Mouse (Mus musculus) stomach, embryonic 14.5 days (tissue): Measurements from ENCODE around the gene Farp1. TPM values are rescaled to one million over a fixed set of nuclear protein-coding genes. Genes with fewer than 3 reads are reported as not detected.
A peak's percentile ranks its signal among the peaks of the same experiment; 100 is the strongest.

Source experiments
- ATAC-seq: fragments of 200-750 bp; cut with Nextera tagmentation; 2 replicates; pipeline ENCODE4 v1.8.0; 2017; ENCODE audit warnings: low read depth, moderate TSS enrichment; ENCODE audit not compliant: insufficient number of reproducible peaks, insufficient read depth, low FRiP score
- H3K27ac ChIP-seq: fragments of 300-500 bp; sonication (generic); 2 replicates; pipeline ENCODE4 v1.5.1; 2014; ENCODE audit warnings: mild to moderate bottlenecking, low read length, moderate library complexity, mixed read lengths
- H3K27me3 ChIP-seq: fragments of 300-500 bp; sonication (generic); 2 replicates; pipeline ENCODE4 v1.6.1; 2014; ENCODE audit warnings: low read length, control low read depth, mixed read lengths; ENCODE audit not compliant: control insufficient read depth, insufficient read depth
- H3K36me3 ChIP-seq: fragments of 300-500 bp; sonication (generic); 2 replicates; pipeline ENCODE4 v1.6.1; 2014; ENCODE audit warnings: mild to moderate bottlenecking, control low read depth, low read length, moderate library complexity, mixed read lengths; ENCODE audit not compliant: control insufficient read depth, insufficient read depth
- H3K4me1 ChIP-seq: fragments of 300-500 bp; sonication (generic); 2 replicates; pipeline ENCODE4 v1.6.1; 2014; ENCODE audit warnings: low read length, control low read depth, mixed read lengths; ENCODE audit not compliant: control insufficient read depth, insufficient read depth
- H3K4me2 ChIP-seq: fragments of 300-500 bp; sonication (generic); replicated peaks from 2 replicates; pipeline ENCODE4 v1.6.1; 2014; ENCODE audit warnings: low read depth, low read length, control low read depth
- H3K4me3 ChIP-seq: fragments of 300-500 bp; sonication (generic); 2 replicates; pipeline ENCODE4 v1.5.1; 2014; ENCODE audit warnings: low read depth, low read length, control low read depth
- H3K9ac ChIP-seq: fragments of 300-500 bp; sonication (generic); replicated peaks from 2 replicates; pipeline ENCODE4 v1.6.1; 2014; ENCODE audit warnings: low read depth, mild to moderate bottlenecking, control low read depth, low read length, moderate library complexity, mixed read lengths
- H3K9me3 ChIP-seq: fragments of 300-500 bp; sonication (generic); 2 replicates; pipeline ENCODE4 v1.6.1; 2016; ENCODE audit warnings: low read depth, low read length, control low read depth; ENCODE audit not compliant: control insufficient read depth
- WGBS: fragments of 180-500 bp; shearing (Covaris S2); extraction: QIAGEN DNeasy Blood & Tissue Kit; methylation state at CpG from one replicate; pipeline ENCODE4 v1.1.7; 2014; 5-methylcytosine and 5-hydroxymethylcytosine counted together
- polyA plus RNA-seq: library from polyadenylated mRNA; unstranded; fragments of >200 nt; fragmentation: Nextera tagmentation; extraction: Ambion mirVana; gene quantifications from 2 replicates; pipeline ENCODE4 v1.2.1, GENCODE M21; 2014

The Farp1 gene
- polyA plus RNA-seq, 1 experiment from 2014 or later: 22.2 TPM

GRCm38 (mm10) chr14:121172065-121173036 lies 137.4 kb downstream of the Farp1 start:
- peaks cover 4% of the 10 kb centered on the region; the same call in 1 of the 2 replicates for H3K4me1 ChIP-seq
- 53% methylated on average over 19 of the region's 19 CpGs for WGBS
- no peak for ATAC-seq

GRCm38 (mm10) chr14:121175385-121175784 lies 140.4 kb downstream of the Farp1 start:
- WGBS: 63% methylated on average over 9 of the region's 9 CpGs
- no peak overlapping the region for H3K27ac ChIP-seq
- no peaks in the 10 kb centered on the region for H3K36me3 ChIP-seq
- no peaks in the 10 kb centered on the region for H3K27me3 ChIP-seq
- ATAC-seq: no peak
- no peak overlapping the region for H3K4me2 ChIP-seq
- H3K9me3 ChIP-seq: no peaks in the 10 kb centered on the region
- no peak overlapping the region for H3K4me3 ChIP-seq
- H3K9ac ChIP-seq: no peak overlapping the region
- peaks cover 4% of the 10 kb centered on the region; the same call in 1 of the 2 replicates for H3K4me1 ChIP-seq

More at GRCm38 (mm10) chr14:121172065-121173036, 137.4 kb downstream of the Farp1 start:
- no peaks in the 10 kb centered on the region for H3K27me3 ChIP-seq
- no peak overlapping the region for H3K4me3 ChIP-seq
- H3K4me2 ChIP-seq: no peak overlapping the region
- H3K27ac ChIP-seq: no peak overlapping the region; the same call in 1 of the 2 replicates
- H3K9me3 ChIP-seq: no peaks in the 10 kb centered on the region
- no peaks in the 10 kb centered on the region for H3K36me3 ChIP-seq
- no peak overlapping the region for H3K9ac ChIP-seq

- H3K9ac ChIP-seq: no peak overlapping the region
- 57% methylated on average over 4 of the region's 4 CpGs for WGBS
Observed at GRCm38 (mm10) chr14:121175861-121176260, 140.9 kb downstream of the Farp1 start.

GRCm38 (mm10) chr14:121177907-121178306 lies 142.9 kb downstream of the Farp1 start:
- Histone ChIP-seq H3K4me1 (no peaks in the 10 kb centered on the region; the same call in 1 of the 2 replicates), H3K36me3 (no peaks in the 10 kb centered on the region), H3K9me3 (no peaks in the 10 kb centered on the region), H3K27ac (no peak overlapping the region), H3K4me3 (no peak overlapping the region), H3K4me2 (no peak overlapping the region), H3K9ac (no peak overlapping the region), H3K27me3 (no peaks in the 10 kb centered on the region)
- 64% methylated on average over 6 of the region's 6 CpGs for WGBS
- ATAC-seq: 0 out of 2 replicates have a peak, but pooled peaks have one; percentile 4

More at GRCm38 (mm10) chr14:121175861-121176260, 140.9 kb downstream of the Farp1 start:
- ATAC-seq: no peak
- Histone ChIP-seq H3K36me3 (no peaks in the 10 kb centered on the region), H3K4me2 (no peak overlapping the region), H3K4me3 (no peak overlapping the region), H3K27me3 (no peaks in the 10 kb centered on the region), H3K9me3 (no peaks in the 10 kb centered on the region), H3K27ac (no peak overlapping the region), H3K4me1 (peaks cover 4% of the 10 kb centered on the region; the same call in 1 of the 2 replicates)

- no peak for ATAC-seq
- Histone ChIP-seq H3K27ac (no peak overlapping the region), H3K4me3 (no peak overlapping the region), H3K9me3 (no peaks in the 10 kb centered on the region), H3K4me1 (no peaks in the 10 kb centered on the region), H3K9ac (no peak overlapping the region), H3K27me3 (no peaks in the 10 kb centered on the region), H3K36me3 (no peaks in the 10 kb centered on the region), H3K4me2 (no peak overlapping the region)
- 48% methylated on average over 9 of the region's 9 CpGs for WGBS
Observed at GRCm38 (mm10) chr14:121180611-121181010, 145.6 kb downstream of the Farp1 start.

GRCm38 (mm10) chr14:121181798-121182197 lies 146.8 kb downstream of the Farp1 start:
- Histone ChIP-seq H3K27ac (no peak overlapping the region), H3K9me3 (no peaks in the 10 kb centered on the region), H3K4me1 (no peaks in the 10 kb centered on the region), H3K4me3 (no peak overlapping the region), H3K4me2 (no peak overlapping the region), H3K9ac (no peak overlapping the region), H3K36me3 (no peaks in the 10 kb centered on the region), H3K27me3 (no peaks in the 10 kb centered on the region)
- 43% methylated on average over 4 of the region's 4 CpGs for WGBS
- ATAC-seq: no peak

GRCm38 (mm10) chr14:121182967-121183366 lies 148.0 kb downstream of the Farp1 start:
- WGBS: 77% methylated on average over 8 of the region's 8 CpGs
- Histone ChIP-seq H3K9ac (no peak overlapping the region), H3K4me3 (no peak overlapping the region), H3K27ac (no peak overlapping the region), H3K27me3 (no peaks in the 10 kb centered on the region), H3K36me3 (no peaks in the 10 kb centered on the region), H3K4me2 (no peak overlapping the region), H3K9me3 (no peaks in the 10 kb centered on the region), H3K4me1 (no peaks in the 10 kb centered on the region)
- no peak for ATAC-seq

GRCm38 (mm10) chr14:121183414-121184130 lies 148.6 kb downstream of the Farp1 start:
- H3K4me2 ChIP-seq: no peak overlapping the region
- ATAC-seq: no peak
- H3K4me1 ChIP-seq: no peaks in the 10 kb centered on the region
- H3K9ac ChIP-seq: no peak overlapping the region
- no peaks in the 10 kb centered on the region for H3K36me3 ChIP-seq
- 85% methylated on average over 8 of the region's 8 CpGs for WGBS
- H3K27ac ChIP-seq: no peak overlapping the region
- no peaks in the 10 kb centered on the region for H3K9me3 ChIP-seq
- no peaks in the 10 kb centered on the region for H3K27me3 ChIP-seq
- H3K4me3 ChIP-seq: no peak overlapping the region
